Mouse (Mus musculus) adrenal gland, postnatal 25 days (tissue): ENCODE results near the gene Hspb2. TPM values are rescaled to one million over a fixed set of nuclear protein-coding genes. Genes with fewer than 3 reads are reported as not detected.
A peak's percentile ranks its signal among the peaks of the same experiment; 100 is the strongest.

Experiments
- DNase-seq: peaks from one replicate; pipeline ENCODE4 v3.0.0; 2021; ENCODE audit warnings: mixed read lengths
- total RNA-seq: library from RNA; stranded (reverse); gene quantifications from 2 replicates; pipeline ENCODE4 v1.2.3, GENCODE M21; 2021

Gene Hspb2
- total RNA-seq, 1 experiment from 2014 or later = 2.0 TPM

DNA sequence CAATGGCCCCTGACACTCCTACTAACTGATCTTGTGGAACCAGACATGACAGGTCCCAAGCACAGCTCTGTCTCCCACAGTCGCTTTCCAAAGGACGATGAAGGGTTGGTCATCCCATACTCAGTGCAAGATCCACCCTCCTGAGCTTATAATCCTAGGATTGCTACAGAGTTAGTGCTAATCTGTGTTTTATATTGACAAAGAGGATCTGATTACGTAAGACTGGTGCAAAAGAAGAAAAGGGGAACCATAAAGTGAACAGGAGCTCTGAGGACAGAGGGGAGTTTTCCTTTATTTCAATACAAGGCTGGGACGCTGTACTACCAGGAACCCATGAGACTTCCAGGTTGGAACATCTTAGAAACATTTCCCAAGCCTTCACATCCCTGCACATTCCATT is 40.8 kb downstream of the Hspb2 start:
- no peak for DNase-seq

DNA sequence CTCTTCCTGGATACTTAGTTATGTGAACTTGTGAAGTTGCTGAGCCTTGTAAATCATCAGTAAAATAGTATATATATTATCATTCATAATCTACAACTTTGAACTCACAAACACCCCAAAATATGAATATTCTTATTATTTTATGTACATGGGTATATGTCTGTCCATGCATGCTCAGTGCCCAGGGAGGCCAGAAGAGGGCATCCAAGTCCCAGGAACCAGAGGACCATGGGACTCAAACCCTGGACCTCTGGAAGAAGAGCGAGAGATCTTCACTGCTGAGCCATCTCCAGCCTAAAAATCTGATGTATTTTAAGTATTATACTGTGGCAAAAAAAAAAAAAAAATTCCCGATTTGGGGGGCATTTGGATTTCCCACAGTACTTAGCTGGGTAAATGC is 43.0 kb downstream of the Hspb2 start:
- peak; percentile 51 for DNase-seq

DNA sequence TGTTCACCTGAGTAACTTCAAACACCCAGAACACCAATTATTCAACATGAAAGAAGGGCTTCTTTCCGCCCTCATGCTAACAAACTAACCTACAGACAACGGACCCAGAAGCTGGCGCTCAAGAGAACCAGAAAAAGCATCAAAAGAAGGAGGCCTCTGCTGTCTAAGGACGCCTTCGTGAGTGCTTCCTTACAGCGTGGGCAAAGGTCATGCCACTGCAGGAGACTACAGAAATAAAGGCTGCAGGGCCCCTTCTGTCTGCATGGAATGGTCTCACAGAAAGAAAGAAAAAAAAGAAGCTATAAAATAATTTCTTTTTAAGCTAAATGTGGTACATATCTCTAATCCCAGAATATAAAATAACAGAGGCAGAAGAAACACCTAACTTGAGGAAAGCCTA is 47.2 kb downstream of the Hspb2 start:
- no peak for DNase-seq

Other genes with a start within 250 kb of the Hspb2 start
- 68.9 and 81.6 TPM in 2 replicates for gene Pts, start 223.6 kb downstream of the Hspb2 start, total RNA-seq
- gene Il18, start 197.5 kb downstream of the Hspb2 start, total RNA-seq = 3.4 and 5.1 TPM in 2 replicates
- gene Bco2, start 197.2 kb downstream of the Hspb2 start, total RNA-seq = 4.5 and 4.8 TPM in 2 replicates
- gene Tex12, start 191.0 kb downstream of the Hspb2 start, total RNA-seq = not detected in 2 replicates
- 234 and 247 TPM in 2 replicates for gene Sdhd, start 148.5 kb downstream of the Hspb2 start, total RNA-seq
- 189 and 190 TPM in 2 replicates for gene Timm8b, start 148.4 kb downstream of the Hspb2 start, total RNA-seq
- 2.2 and 5.4 TPM in 2 replicates for gene Pih1d2, start 135.0 kb downstream of the Hspb2 start, total RNA-seq
- gene Nkapd1, start 134.9 kb downstream of the Hspb2 start, total RNA-seq = 25.1 and 28.6 TPM in 2 replicates
- 126 and 129 TPM in 2 replicates for gene Dlat, start 92.6 kb downstream of the Hspb2 start, total RNA-seq
- 8.1 and 8.4 TPM in 2 replicates for gene Dixdc1, start 12.8 kb downstream of the Hspb2 start, total RNA-seq
- 3.0 and 6.0 TPM in 2 replicates for gene 2310030G06Rik, start 5.8 kb downstream of the Hspb2 start, total RNA-seq
- gene Cryab, start 1.0 kb downstream of the Hspb2 start, total RNA-seq = 21.0 and 21.2 TPM in 2 replicates
- gene Fdxacb1, start 15.9 kb upstream of the Hspb2 start, total RNA-seq = 8.2 and 9.0 TPM in 2 replicates
- 28.8 and 32.7 TPM in 2 replicates for gene Alg9, start 22.7 kb upstream of the Hspb2 start, total RNA-seq
- 36.7 and 44.8 TPM in 2 replicates for gene 1110032A03Rik, start 23.2 kb upstream of the Hspb2 start, total RNA-seq
- gene Ppp2r1b, start 92.9 kb upstream of the Hspb2 start, total RNA-seq = 28.4 and 29.6 TPM in 2 replicates